Mouse (Mus musculus) testis, adult 2 months (tissue): Measurements from ENCODE around the gene Lpgat1.

Experiments
- CTCF ChIP-seq: fragments of 200-500 bp; IDR thresholded peaks from 2 replicates; pipeline ENCODE4 v1.5.1; 2012; ENCODE audit warnings: low read depth, mild to moderate bottlenecking, inconsistent platforms, low read length, moderate library complexity; ENCODE audit not compliant: control insufficient read depth, insufficient read depth, insufficient replicate concordance
- POLR2A ChIP-seq: fragments of 200-500 bp; IDR thresholded peaks from 2 replicates; pipeline ENCODE4 v1.6.1; 2012; ENCODE audit warnings: low read depth, mild to moderate bottlenecking, inconsistent platforms, low read length, moderate library complexity; ENCODE audit not compliant: control insufficient read depth

- TF ChIP-seq CTCF (no peak), POLR2A (no peak)
Measured at GRCm38 (mm10) chr1:191814935-191815334, 97.3 kb downstream of the Lpgat1 start.
